Mouse (Mus musculus) limb, embryonic 15.5 days (tissue): ENCODE data around the gene Map2k6. TPM values are rescaled to one million over a fixed set of nuclear protein-coding genes. Genes with fewer than 3 reads are reported as not detected.

Experiments
- ATAC-seq: fragments of 200-750 bp; cut with Nextera tagmentation; 2 replicates; pipeline ENCODE4 v1.8.0; 2017; ENCODE audit warnings: low read depth, moderate TSS enrichment; ENCODE audit not compliant: insufficient number of reproducible peaks, low FRiP score, low TSS enrichment
- H3K27ac ChIP-seq: fragments of 300-500 bp; sonication (generic); 2 replicates; pipeline ENCODE4 v1.5.1; 2015; ENCODE audit warnings: moderate library complexity, mild to moderate bottlenecking, inconsistent platforms
- H3K27me3 ChIP-seq: fragments of 300-500 bp; sonication (generic); 2 replicates; pipeline ENCODE4 v1.6.1; 2015; ENCODE audit warnings: inconsistent platforms
- H3K36me3 ChIP-seq: fragments of 300-500 bp; sonication (generic); 2 replicates; pipeline ENCODE4 v1.6.1; 2015; ENCODE audit warnings: inconsistent platforms
- H3K4me1 ChIP-seq: fragments of 300-500 bp; sonication (generic); 2 replicates; pipeline ENCODE4 v1.6.1; 2015; ENCODE audit warnings: inconsistent platforms
- H3K4me2 ChIP-seq: fragments of 300-500 bp; sonication (generic); 2 replicates; pipeline ENCODE4 v1.6.1; 2015; ENCODE audit warnings: mild to moderate bottlenecking, inconsistent platforms
- H3K4me3 ChIP-seq: fragments of 300-500 bp; sonication (generic); 2 replicates; pipeline ENCODE4 v1.5.1; 2015; ENCODE audit warnings: mild to moderate bottlenecking, inconsistent platforms
- H3K9ac ChIP-seq: fragments of 300-500 bp; sonication (generic); 2 replicates; pipeline ENCODE4 v1.6.1; 2015; ENCODE audit warnings: inconsistent platforms
- H3K9me3 ChIP-seq: fragments of 300-500 bp; sonication (generic); 2 replicates; pipeline ENCODE4 v1.6.1; 2016; ENCODE audit warnings: inconsistent platforms
- WGBS: fragments of 180-500 bp; shearing (Covaris S2); methylation state at CpG from one replicate; pipeline ENCODE4 v1.1.7; 2015; 5-methylcytosine and 5-hydroxymethylcytosine counted together
- polyA plus RNA-seq: library from polyadenylated mRNA; unstranded; fragments of >200 nt; fragmentation: Nextera tagmentation; extraction: Ambion mirVana; gene quantifications from 2 replicates; pipeline ENCODE4 v1.2.1, GENCODE M21; 2015

The Map2k6 gene
- polyA plus RNA-seq, 1 experiment from 2014 or later: 21.9 TPM

DNA sequence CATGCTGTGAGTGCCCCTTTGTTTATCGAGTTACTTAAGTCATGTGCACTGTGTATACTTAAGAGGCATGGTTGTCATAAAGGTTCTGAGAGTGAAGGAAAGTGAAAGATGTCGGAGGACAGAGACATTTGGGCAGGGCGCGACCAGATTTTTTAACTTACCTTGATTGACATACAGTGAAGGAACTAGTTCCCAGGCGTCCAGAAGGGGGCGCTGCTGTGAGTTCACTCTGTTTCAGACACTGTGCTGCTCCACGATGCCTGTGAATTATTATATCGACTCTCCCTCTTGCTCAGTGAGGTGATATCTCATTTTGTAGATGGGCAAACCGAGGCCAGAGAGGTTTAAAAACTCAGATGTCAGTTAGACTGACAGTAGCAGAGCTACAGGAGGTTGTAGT lies 10.9 kb downstream of the Map2k6 start:
- H3K27me3 ChIP-seq: no peaks in the 10 kb centered on the region
- 0 out of 2 replicates have a peak, but pooled peaks cover 2% of the 10 kb centered on the region for H3K4me1 ChIP-seq
- H3K9me3 ChIP-seq: no peaks in the 10 kb centered on the region
- H3K27ac ChIP-seq: no peak overlapping the region
- ATAC-seq: no peak
- no peak overlapping the region for H3K4me2 ChIP-seq
- H3K4me3 ChIP-seq: no peak overlapping the region
- no peaks in the 10 kb centered on the region; the same call in 1 of the 2 replicates for H3K36me3 ChIP-seq
- no peak overlapping the region for H3K9ac ChIP-seq
- 71% methylated on average over 9 of the region's 9 CpGs for WGBS

- Histone ChIP-seq H3K27ac (no peak overlapping the region), H3K4me2 (no peak overlapping the region), H3K4me3 (no peak overlapping the region), H3K36me3 (no peaks in the 10 kb centered on the region; the same call in 1 of the 2 replicates), H3K9ac (no peak overlapping the region), H3K27me3 (no peaks in the 10 kb centered on the region), H3K9me3 (no peaks in the 10 kb centered on the region), H3K4me1 (peaks cover 9% of the 10 kb centered on the region)
- no peak for ATAC-seq
- WGBS: 90% methylated on average over 13 of the region's 13 CpGs
Measured at GRCm38 (mm10) chr11:110411596-110411995, 12.7 kb downstream of the Map2k6 start.

DNA sequence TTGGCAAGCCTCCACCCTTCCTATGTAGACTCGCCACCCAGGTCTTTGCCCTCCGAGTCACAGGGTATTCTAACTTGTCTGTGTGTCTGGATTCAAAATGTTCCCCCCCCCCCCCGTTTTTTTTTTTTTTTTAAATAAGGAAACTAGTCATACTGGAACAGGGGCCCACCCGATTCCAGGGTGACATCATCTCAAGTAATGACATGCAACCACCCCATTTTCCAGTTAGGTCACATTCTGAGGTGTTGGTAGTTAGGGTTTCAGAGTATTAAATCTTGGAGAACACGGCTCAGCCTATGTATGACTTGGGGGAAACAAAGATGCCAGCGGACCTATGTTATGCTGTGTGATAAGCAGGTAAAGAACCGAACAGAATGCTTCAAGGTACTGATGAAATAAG lies 15.3 kb downstream of the Map2k6 start:
- peak; percentile 66; the same call in 1 of the 2 replicates for ATAC-seq
- Histone ChIP-seq H3K4me1 (peaks cover 12% of the 10 kb centered on the region), H3K27ac (peak overlapping the region; percentile 61), H3K27me3 (no peaks in the 10 kb centered on the region), H3K36me3 (no peaks in the 10 kb centered on the region; the same call in 1 of the 2 replicates), H3K9me3 (no peaks in the 10 kb centered on the region), H3K9ac (no peak overlapping the region), H3K4me2 (no peak overlapping the region), H3K4me3 (no peak overlapping the region)
- 63% methylated on average over 7 of the region's 7 CpGs for WGBS

GRCm38 (mm10) chr11:110416691-110417090 lies 17.8 kb downstream of the Map2k6 start:
- no peak for ATAC-seq
- Histone ChIP-seq H3K4me3 (no peak overlapping the region), H3K27ac (peak overlapping the region; percentile 17; the same call in 1 of the 2 replicates), H3K4me2 (no peak overlapping the region), H3K4me1 (peaks cover 12% of the 10 kb centered on the region), H3K9ac (no peak overlapping the region), H3K27me3 (no peaks in the 10 kb centered on the region), H3K36me3 (no peaks in the 10 kb centered on the region), H3K9me3 (no peaks in the 10 kb centered on the region)
- 60% methylated on average over 6 of the region's 6 CpGs for WGBS

- Histone ChIP-seq H3K27ac (no peak overlapping the region), H3K4me3 (no peak overlapping the region), H3K9ac (no peak overlapping the region), H3K27me3 (no peaks in the 10 kb centered on the region), H3K9me3 (no peaks in the 10 kb centered on the region), H3K36me3 (no peaks in the 10 kb centered on the region), H3K4me2 (no peak overlapping the region), H3K4me1 (peaks cover 10% of the 10 kb centered on the region)
- ATAC-seq: no peak
- 82% methylated on average over 7 of the region's 7 CpGs for WGBS
Measured at GRCm38 (mm10) chr11:110420463-110420862, 21.5 kb downstream of the Map2k6 start.

GRCm38 (mm10) chr11:110426572-110427145 lies 27.7 kb downstream of the Map2k6 start:
- no peak overlapping the region for H3K27ac ChIP-seq
- ATAC-seq: no peak
- no peak overlapping the region for H3K4me2 ChIP-seq
- no peaks in the 10 kb centered on the region for H3K9me3 ChIP-seq
- H3K36me3 ChIP-seq: no peaks in the 10 kb centered on the region
- H3K4me3 ChIP-seq: no peak overlapping the region
- H3K27me3 ChIP-seq: no peaks in the 10 kb centered on the region
- 47% methylated on average over 6 of the region's 6 CpGs for WGBS
- no peak overlapping the region for H3K9ac ChIP-seq
- H3K4me1 ChIP-seq: peaks cover 4% of the 10 kb centered on the region; the same call in 1 of the 2 replicates

DNA sequence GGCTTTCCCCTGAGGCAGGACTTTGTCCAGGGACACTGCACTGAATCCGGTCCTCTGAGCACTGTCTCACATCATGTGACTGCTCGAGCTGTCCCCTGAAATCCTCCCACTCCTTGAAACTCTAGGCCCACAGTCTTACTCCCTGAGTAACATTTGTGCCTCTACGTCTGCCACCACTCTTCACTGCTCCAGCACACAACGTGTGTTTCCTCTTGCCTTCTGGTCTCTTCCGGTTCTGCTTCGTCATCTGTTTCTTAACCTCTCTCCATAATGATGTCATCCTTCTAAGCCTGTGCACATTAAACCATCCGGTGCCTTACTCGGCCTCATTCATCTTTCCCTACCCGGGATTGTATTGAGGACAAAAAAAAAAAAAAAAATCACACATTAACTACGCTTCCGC lies 28.2 kb downstream of the Map2k6 start:
- Histone ChIP-seq H3K9me3 (no peaks in the 10 kb centered on the region), H3K27ac (no peak overlapping the region), H3K4me3 (no peak overlapping the region), H3K4me1 (peaks cover 4% of the 10 kb centered on the region; the same call in 1 of the 2 replicates), H3K36me3 (no peaks in the 10 kb centered on the region), H3K4me2 (no peak overlapping the region), H3K9ac (no peak overlapping the region), H3K27me3 (no peaks in the 10 kb centered on the region)
- ATAC-seq: no peak
- WGBS: 51% methylated on average over 11 of the region's 11 CpGs

- no peak for ATAC-seq
- Histone ChIP-seq H3K4me3 (no peak overlapping the region), H3K27me3 (no peaks in the 10 kb centered on the region), H3K9me3 (no peaks in the 10 kb centered on the region), H3K27ac (no peak overlapping the region), H3K4me1 (peaks cover 4% of the 10 kb centered on the region; the same call in 1 of the 2 replicates), H3K36me3 (no peaks in the 10 kb centered on the region), H3K9ac (no peak overlapping the region), H3K4me2 (no peak overlapping the region)
- 90% methylated on average over 6 of the region's 6 CpGs for WGBS
Measured at GRCm38 (mm10) chr11:110428999-110429398, 30.1 kb downstream of the Map2k6 start.

- no peak overlapping the region for H3K4me3 ChIP-seq
- H3K27me3 ChIP-seq: no peaks in the 10 kb centered on the region
- H3K27ac ChIP-seq: no peak overlapping the region
- H3K9me3 ChIP-seq: no peaks in the 10 kb centered on the region
- no peak overlapping the region for H3K9ac ChIP-seq
- H3K4me1 ChIP-seq: peaks cover 4% of the 10 kb centered on the region; the same call in 1 of the 2 replicates
- no peak for ATAC-seq
- WGBS: 70% methylated on average over 3 of the region's 3 CpGs
- H3K36me3 ChIP-seq: no peaks in the 10 kb centered on the region
- no peak overlapping the region for H3K4me2 ChIP-seq
Measured at GRCm38 (mm10) chr11:110429837-110430418, 31.0 kb downstream of the Map2k6 start.

DNA sequence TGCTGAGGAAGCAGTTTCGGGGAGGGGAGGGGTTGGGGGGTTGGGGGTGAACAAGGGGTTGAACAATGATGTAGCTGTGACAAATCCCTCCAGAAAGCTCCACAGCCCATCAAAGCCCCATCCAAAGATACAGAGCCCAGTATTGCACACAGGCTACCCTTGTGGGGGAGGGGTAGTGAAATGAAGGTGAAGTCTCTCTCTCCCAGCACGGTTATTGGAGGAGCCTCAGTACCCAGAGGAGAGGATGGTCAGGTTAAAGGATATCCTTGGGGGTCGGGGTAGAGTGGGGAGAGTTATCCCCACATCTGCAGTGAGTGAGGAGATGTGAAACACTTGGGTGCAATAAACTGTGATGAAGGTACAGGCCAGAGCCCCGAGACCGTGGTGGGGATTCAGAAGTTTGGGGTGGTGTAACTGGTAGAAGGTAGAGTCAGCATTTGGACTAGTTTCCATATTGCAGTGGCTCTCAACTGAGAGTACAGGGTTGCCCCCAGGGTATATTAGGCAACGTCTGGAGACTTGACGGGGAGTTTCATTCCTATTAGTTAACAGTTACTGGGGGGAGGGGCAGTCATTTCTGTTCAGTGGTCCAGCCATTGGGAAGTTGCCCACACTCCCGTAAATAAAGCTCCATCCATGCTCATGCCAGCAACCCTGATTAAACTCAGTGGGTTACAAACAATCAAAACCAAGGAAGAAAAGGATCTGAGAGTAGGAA lies 37.1 kb downstream of the Map2k6 start:
- H3K27me3 ChIP-seq: no peaks in the 10 kb centered on the region
- H3K36me3 ChIP-seq: no peaks in the 10 kb centered on the region
- WGBS: 43% methylated on average over 8 of the region's 8 CpGs
- ATAC-seq: no peak
- H3K27ac ChIP-seq: no peak overlapping the region
- H3K9ac ChIP-seq: no peak overlapping the region
- H3K4me3 ChIP-seq: no peak overlapping the region
- H3K4me1 ChIP-seq: no peaks in the 10 kb centered on the region
- no peak overlapping the region for H3K4me2 ChIP-seq
- H3K9me3 ChIP-seq: no peaks in the 10 kb centered on the region

GRCm38 (mm10) chr11:110436998-110437397 lies 38.1 kb downstream of the Map2k6 start:
- Histone ChIP-seq H3K27me3 (no peaks in the 10 kb centered on the region), H3K4me1 (no peaks in the 10 kb centered on the region), H3K4me3 (no peak overlapping the region), H3K27ac (no peak overlapping the region), H3K9me3 (no peaks in the 10 kb centered on the region), H3K36me3 (no peaks in the 10 kb centered on the region), H3K9ac (no peak overlapping the region), H3K4me2 (no peak overlapping the region)
- 75% methylated on average over 12 of the region's 12 CpGs for WGBS
- ATAC-seq: no peak

- H3K4me2 ChIP-seq: no peak overlapping the region
- no peak for ATAC-seq
- H3K9ac ChIP-seq: no peak overlapping the region
- H3K27me3 ChIP-seq: no peaks in the 10 kb centered on the region
- H3K4me1 ChIP-seq: no peaks in the 10 kb centered on the region
- H3K36me3 ChIP-seq: no peaks in the 10 kb centered on the region
- H3K27ac ChIP-seq: no peak overlapping the region
- no peak overlapping the region for H3K4me3 ChIP-seq
- no peaks in the 10 kb centered on the region for H3K9me3 ChIP-seq
- WGBS: 89% methylated on average over 3 of the region's 3 CpGs
Measured at GRCm38 (mm10) chr11:110438135-110438534, 39.2 kb downstream of the Map2k6 start.
